Mouse (Mus musculus) intestine, postnatal 0 days (tissue): Measurements from ENCODE around the gene Uimc1. TPM values are rescaled to one million over a fixed set of nuclear protein-coding genes. Genes with fewer than 3 reads are reported as not detected.

Source experiments
- ATAC-seq: fragments of 200-750 bp; cut with Nextera tagmentation; 2 replicates; pipeline ENCODE4 v1.8.0; 2017; ENCODE audit warnings: mild to moderate bottlenecking, moderate TSS enrichment, moderate library complexity
- H3K27ac ChIP-seq: fragments of 300-500 bp; sonication (generic); 2 replicates; pipeline ENCODE4 v1.5.1; 2014; ENCODE audit warnings: mild to moderate bottlenecking, low read depth, low read length, moderate library complexity
- H3K27me3 ChIP-seq: fragments of 300-500 bp; sonication (generic); replicated peaks from 2 replicates; pipeline ENCODE4 v1.6.1; 2014; ENCODE audit warnings: low read length, mixed read lengths; ENCODE audit not compliant: control insufficient read depth, insufficient read depth
- H3K36me3 ChIP-seq: fragments of 300-500 bp; sonication (generic); 2 replicates; pipeline ENCODE4 v1.6.1; 2014; ENCODE audit warnings: mild to moderate bottlenecking, moderate library complexity; ENCODE audit not compliant: control insufficient read depth, insufficient read depth
- H3K4me1 ChIP-seq: fragments of 300-500 bp; sonication (generic); replicated peaks from 2 replicates; pipeline ENCODE4 v1.6.1; 2014; ENCODE audit warnings: antibody characterized with exemption, low read length, mixed read lengths; ENCODE audit not compliant: control insufficient read depth, insufficient read depth
- H3K4me2 ChIP-seq: fragments of 300-500 bp; sonication (generic); replicated peaks from 2 replicates; pipeline ENCODE4 v1.6.1; 2014; ENCODE audit warnings: low read depth, mild to moderate bottlenecking, moderate library complexity
- H3K4me3 ChIP-seq: fragments of 300-500 bp; sonication (generic); 2 replicates; pipeline ENCODE4 v1.5.1; 2014; ENCODE audit warnings: low read depth, low read length
- H3K9ac ChIP-seq: fragments of 300-500 bp; sonication (generic); 2 replicates; pipeline ENCODE4 v1.6.1; 2014; ENCODE audit warnings: mild to moderate bottlenecking, low read depth, low read length
- H3K9me3 ChIP-seq: fragments of 300-500 bp; sonication (generic); 2 replicates; pipeline ENCODE4 v1.6.1; 2016; ENCODE audit warnings: mixed run types; ENCODE audit not compliant: control insufficient read depth
- CTCF ChIP-seq: sonication (generic); IDR thresholded peaks from 2 replicates; pipeline ENCODE4 v1.5.1; 2016; ENCODE audit warnings: low read depth, mild to moderate bottlenecking, control low read depth, antibody characterized with exemption, moderate library complexity
- WGBS: fragments of 180-500 bp; shearing (Covaris S2); extraction: QIAGEN DNeasy Blood & Tissue Kit; methylation state at CpG from one replicate; pipeline ENCODE4 v1.1.7; 2014; 5-methylcytosine and 5-hydroxymethylcytosine counted together
- polyA plus RNA-seq: library from polyadenylated mRNA; unstranded; fragments of >200 nt; fragmentation: Nextera tagmentation; extraction: Ambion mirVana; gene quantifications from 2 replicates; pipeline ENCODE4 v1.2.1, GENCODE M21; 2015

The Uimc1 gene
- polyA plus RNA-seq, 1 experiment from 2014 or later, result 14.1 TPM

- Histone ChIP-seq H3K9me3 (no peaks in the 10 kb centered on the region), H3K4me1 (no peaks in the 10 kb centered on the region), H3K9ac (no peak overlapping the region), H3K4me2 (no peak overlapping the region), H3K27ac (no peak overlapping the region), H3K27me3 (no peaks in the 10 kb centered on the region), H3K4me3 (no peak overlapping the region), H3K36me3 (no peaks in the 10 kb centered on the region)
- ATAC-seq, result no peak
- WGBS, result 23% methylated on average over 4 of the region's 4 CpGs
- no peak for TF ChIP-seq CTCF
These were observed 105.5 kb downstream of the Uimc1 start for GRCm38 (mm10) chr13:54994576-54994975.

GRCm38 (mm10) chr13:54992215-54992614, 107.9 kb downstream of the Uimc1 start:
- H3K9me3 ChIP-seq, result no peaks in the 10 kb centered on the region
- ATAC-seq, result no peak
- H3K27ac ChIP-seq, result no peak overlapping the region
- H3K9ac ChIP-seq, result no peak overlapping the region
- no peaks in the 10 kb centered on the region for H3K27me3 ChIP-seq
- H3K4me1 ChIP-seq, result no peaks in the 10 kb centered on the region
- H3K36me3 ChIP-seq, result no peaks in the 10 kb centered on the region
- no peak overlapping the region for H3K4me3 ChIP-seq
- TF ChIP-seq CTCF, result no peak
- WGBS, result 87% methylated on average over 7 of the region's 7 CpGs
- H3K4me2 ChIP-seq, result no peak overlapping the region

- Histone ChIP-seq H3K9me3 (no peaks in the 10 kb centered on the region), H3K27ac (no peak overlapping the region), H3K27me3 (no peaks in the 10 kb centered on the region), H3K4me3 (no peak overlapping the region), H3K4me2 (no peak overlapping the region), H3K36me3 (no peaks in the 10 kb centered on the region), H3K4me1 (no peaks in the 10 kb centered on the region), H3K9ac (no peak overlapping the region)
- 35% methylated on average over 7 of the region's 7 CpGs for WGBS
- no peak for TF ChIP-seq CTCF
- no peak for ATAC-seq
These were observed 111.8 kb downstream of the Uimc1 start for GRCm38 (mm10) chr13:54988181-54988760.

- H3K27me3 ChIP-seq, result no peaks in the 10 kb centered on the region
- no peak overlapping the region for H3K4me2 ChIP-seq
- 80% methylated on average over 9 of the region's 9 CpGs for WGBS
- no peak overlapping the region for H3K9ac ChIP-seq
- H3K27ac ChIP-seq, result no peak overlapping the region
- no peaks in the 10 kb centered on the region for H3K4me1 ChIP-seq
- no peak overlapping the region for H3K4me3 ChIP-seq
- ATAC-seq, result no peak
- no peak for TF ChIP-seq CTCF
- no peaks in the 10 kb centered on the region for H3K36me3 ChIP-seq
- H3K9me3 ChIP-seq, result no peaks in the 10 kb centered on the region
These were observed 112.7 kb downstream of the Uimc1 start for GRCm38 (mm10) chr13:54987405-54987804.

GRCm38 (mm10) chr13:54983614-54984013, 116.5 kb downstream of the Uimc1 start:
- no peak overlapping the region for H3K27ac ChIP-seq
- ATAC-seq, result no peak
- peak; percentile 47 for TF ChIP-seq CTCF
- no peaks in the 10 kb centered on the region for H3K27me3 ChIP-seq
- H3K9me3 ChIP-seq, result no peaks in the 10 kb centered on the region
- WGBS, result 62% methylated on average over 2 of the region's 2 CpGs
- no peak overlapping the region for H3K4me3 ChIP-seq
- H3K4me1 ChIP-seq, result no peaks in the 10 kb centered on the region
- H3K36me3 ChIP-seq, result no peaks in the 10 kb centered on the region
- no peak overlapping the region for H3K9ac ChIP-seq
- no peak overlapping the region for H3K4me2 ChIP-seq

GRCm38 (mm10) chr13:54983001-54983400, 117.1 kb downstream of the Uimc1 start:
- H3K4me3 ChIP-seq, result no peak overlapping the region
- H3K4me1 ChIP-seq, result no peaks in the 10 kb centered on the region
- H3K36me3 ChIP-seq, result no peaks in the 10 kb centered on the region
- no peak overlapping the region for H3K9ac ChIP-seq
- no peak for ATAC-seq
- 72% methylated on average over 8 of the region's 8 CpGs for WGBS
- H3K27me3 ChIP-seq, result no peaks in the 10 kb centered on the region
- no peak overlapping the region for H3K4me2 ChIP-seq
- no peak overlapping the region for H3K27ac ChIP-seq
- H3K9me3 ChIP-seq, result no peaks in the 10 kb centered on the region
- TF ChIP-seq CTCF, result no peak

GRCm38 (mm10) chr13:54980957-54981356, 119.1 kb downstream of the Uimc1 start:
- H3K4me1 ChIP-seq, result no peaks in the 10 kb centered on the region
- 69% methylated on average over 12 of the region's 12 CpGs for WGBS
- no peak overlapping the region for H3K4me3 ChIP-seq
- H3K9ac ChIP-seq, result no peak overlapping the region
- H3K36me3 ChIP-seq, result no peaks in the 10 kb centered on the region
- no peak for ATAC-seq
- H3K9me3 ChIP-seq, result no peaks in the 10 kb centered on the region
- TF ChIP-seq CTCF, result no peak
- H3K27ac ChIP-seq, result no peak overlapping the region
- H3K4me2 ChIP-seq, result no peak overlapping the region
- no peaks in the 10 kb centered on the region for H3K27me3 ChIP-seq
